Mouse (Mus musculus) liver, embryonic 14.5 days (tissue): Measurements from ENCODE around the gene Gm15557.

Source experiments
- CTCF ChIP-seq: IDR thresholded peaks from 2 replicates; pipeline ENCODE4 v1.5.1; 2016; ENCODE audit warnings: antibody characterized with exemption, low read depth, control low read depth
- EP300 ChIP-seq: IDR thresholded peaks from 2 replicates; pipeline ENCODE4 v1.6.1; 2016; ENCODE audit warnings: antibody characterized with exemption, low read depth

GRCm38 (mm10) chr2:155929531-155930442 is 10.7 kb upstream of the Gm15557 start, which contains the start of gene Uqcc1:
- no peak for TF ChIP-seq CTCF
- TF ChIP-seq EP300 = no peak; the same call in 1 of the 2 replicates
